Mouse (Mus musculus): ENCODE measurements around the gene Sugct.

- TF ChIP-seq TBP (IDR thresholded peaks at IDR 0.05; ENCODE audit: low read depth, low read length) (no peak), EP300 (IDR thresholded peaks at IDR 0.05; ENCODE audit: low read depth in 1 of 2, low read length in 2 of 2) (no peak), TCF12 (IDR thresholded peaks at IDR 0.05; ENCODE audit: low read depth, low read length) (no peak), TAL1 (IDR thresholded peaks at IDR 0.05; ENCODE audit: low read length) (no peak), ZNF384 (IDR thresholded peaks at IDR 0.05; ENCODE audit: low read depth, low read length) (no peak), SMC3 (IDR thresholded peaks at IDR 0.05; ENCODE audit: low read depth, low read length) (no peak), JUND (IDR thresholded peaks at IDR 0.05; ENCODE audit: low read depth, low read length) (no peak), E2F4 (IDR thresholded peaks at IDR 0.05; ENCODE audit: borderline replicate concordance, low read depth, low read length) (no peak)
Measured at GRCm38 (mm10) chr13:17728798-17729197, 33.4 kb upstream of the Sugct start.
